Mouse (Mus musculus): ENCODE results near the gene Nr2c2. TPM values are rescaled to one million over a fixed set of nuclear protein-coding genes. Genes with fewer than 3 reads are reported as not detected.

Nr2c2 gene
- 20.0 and 20.4 TPM in 2 replicates for polyA plus RNA-seq (2014; fragmentation: Nextera tagmentation; extraction: Ambion mirVana)

DNA sequence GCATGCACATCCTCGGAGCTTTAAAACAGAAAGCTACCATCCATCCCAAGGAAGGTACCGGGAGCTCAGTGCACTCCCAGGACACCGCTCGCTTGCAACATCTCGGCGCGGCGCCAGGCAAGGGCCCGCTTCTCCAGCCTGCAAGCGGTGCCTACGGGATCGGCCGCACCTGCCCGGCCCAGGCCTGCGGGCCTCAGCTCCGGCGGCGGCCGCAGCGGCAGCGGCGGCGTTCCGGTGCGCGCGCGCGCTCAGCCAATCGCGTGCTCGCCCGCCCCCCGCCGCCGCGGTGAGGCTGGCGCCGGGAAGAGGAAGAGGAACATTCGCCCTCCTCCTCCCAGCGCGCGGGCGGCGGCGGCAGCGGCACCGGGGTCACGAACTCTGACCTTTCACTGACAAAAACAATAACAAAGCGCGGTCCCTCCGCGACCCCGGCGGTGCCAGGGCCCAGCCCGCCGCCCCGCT lies at the start of gene Nr2c2:
TSS of gene Nr2c2 (plus strand) at position 261 of the 462 bp plus-strand sequence.
- peaks cover 19% of the 10 kb centered on the region for H3K4me1 ChIP-seq (ENCODE audit: control insufficient read depth, insufficient read depth, low read length)
- H3K9ac ChIP-seq (ENCODE audit: low read length), result peak within 1 kb of the TSS; percentile 98
- H3K9me3 ChIP-seq (ENCODE audit: control insufficient read depth, low read length), result no peaks in the 10 kb centered on the region
- H3K27ac ChIP-seq (ENCODE audit: low read depth, low read length), result peak within 1 kb of the TSS; percentile 99
- no peaks in the 10 kb centered on the region for H3K27me3 ChIP-seq (ENCODE audit: control insufficient read depth, insufficient read depth, low read length)
- H3K4me2 ChIP-seq, result peak within 1 kb of the TSS; percentile 74
- ATAC-seq (ENCODE audit: low FRiP score) (peak; percentile 63), DNase-seq (ENCODE audit: low spot score, missing footprints) (peak; percentile 97)
- WGBS, result under 1% methylated on average over 45 of the region's 58 CpGs
- no peaks in the 10 kb centered on the region for H3K36me3 ChIP-seq (ENCODE audit: control insufficient read depth, insufficient read depth, low read length)
- peak within 1 kb of the TSS; percentile 99 for H3K4me3 ChIP-seq (ENCODE audit: low read depth, low read length)

DNA sequence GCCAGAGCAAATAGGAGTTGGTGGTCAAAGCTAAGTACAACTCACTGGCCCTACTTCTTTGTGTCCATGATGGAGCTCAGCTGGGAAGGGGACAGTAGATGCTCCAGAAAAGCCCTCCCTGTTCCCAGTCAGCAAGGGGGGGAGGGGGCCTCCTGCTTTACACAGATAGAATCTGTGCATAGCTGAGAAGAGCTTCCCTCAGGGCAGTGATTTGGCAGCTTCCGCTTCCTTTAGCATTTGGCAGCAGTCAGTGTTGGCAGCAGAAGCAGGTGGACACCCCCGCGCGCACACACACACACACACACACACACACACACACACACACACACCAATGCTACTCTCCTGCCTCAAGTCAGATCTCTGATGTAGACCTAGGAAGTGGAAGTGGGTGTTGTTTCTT lies 49.1 kb upstream of the Nr2c2 start:
- no peak overlapping the region for H3K9ac ChIP-seq (ENCODE audit: low read length)
- no peaks in the 10 kb centered on the region for H3K9me3 ChIP-seq (ENCODE audit: control insufficient read depth, low read length)
- no peaks in the 10 kb centered on the region for H3K4me1 ChIP-seq (ENCODE audit: control insufficient read depth, insufficient read depth, low read length)
- WGBS, result 98% methylated on average over 4 of the region's 4 CpGs
- no peaks in the 10 kb centered on the region for H3K27me3 ChIP-seq (ENCODE audit: control insufficient read depth, insufficient read depth, low read length)
- DNase-seq (ENCODE audit: low spot score, missing footprints) (no peak), ATAC-seq (ENCODE audit: low FRiP score) (no peak)
- H3K4me3 ChIP-seq (ENCODE audit: low read depth, low read length), result no peak overlapping the region
- H3K36me3 ChIP-seq (ENCODE audit: control insufficient read depth, insufficient read depth, low read length), result no peaks in the 10 kb centered on the region
- no peak overlapping the region for H3K27ac ChIP-seq (ENCODE audit: low read depth, low read length)
- H3K4me2 ChIP-seq, result no peak overlapping the region

DNA sequence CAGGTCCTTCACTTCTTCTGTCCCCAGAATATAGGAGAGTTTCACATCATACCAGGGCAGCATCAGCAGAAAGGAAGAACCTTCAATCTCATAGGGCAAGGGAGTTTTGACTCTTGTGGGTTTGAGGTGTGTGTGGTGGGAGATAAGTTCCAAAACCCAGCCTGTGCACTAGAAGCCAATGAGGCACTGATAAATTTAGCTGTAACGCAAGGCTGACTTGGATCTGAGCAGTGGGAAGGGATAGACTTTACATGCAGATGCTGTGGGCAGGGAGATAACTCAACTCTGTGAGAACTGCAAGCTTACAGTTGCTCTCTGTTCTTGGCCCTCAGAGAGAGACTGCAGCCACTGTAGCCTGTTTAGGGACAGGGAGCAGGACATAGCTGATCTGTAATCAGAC lies 48.3 kb upstream of the Nr2c2 start:
- H3K27me3 ChIP-seq (ENCODE audit: control insufficient read depth, insufficient read depth, low read length), result no peaks in the 10 kb centered on the region
- no peaks in the 10 kb centered on the region for H3K9me3 ChIP-seq (ENCODE audit: control insufficient read depth, low read length)
- DNase-seq (ENCODE audit: low spot score, missing footprints), result no peak
- no peak overlapping the region for H3K4me2 ChIP-seq
- no peaks in the 10 kb centered on the region for H3K4me1 ChIP-seq (ENCODE audit: control insufficient read depth, insufficient read depth, low read length)
- no peak overlapping the region for H3K9ac ChIP-seq (ENCODE audit: low read length)
- H3K4me3 ChIP-seq (ENCODE audit: low read depth, low read length), result no peak overlapping the region
- H3K36me3 ChIP-seq (ENCODE audit: control insufficient read depth, insufficient read depth, low read length), result no peaks in the 10 kb centered on the region
- ATAC-seq (ENCODE audit: low FRiP score), result no peak
- WGBS, result 85% methylated on average over 1 of the region's 1 CpGs
- no peak overlapping the region for H3K27ac ChIP-seq (ENCODE audit: low read depth, low read length)

DNA sequence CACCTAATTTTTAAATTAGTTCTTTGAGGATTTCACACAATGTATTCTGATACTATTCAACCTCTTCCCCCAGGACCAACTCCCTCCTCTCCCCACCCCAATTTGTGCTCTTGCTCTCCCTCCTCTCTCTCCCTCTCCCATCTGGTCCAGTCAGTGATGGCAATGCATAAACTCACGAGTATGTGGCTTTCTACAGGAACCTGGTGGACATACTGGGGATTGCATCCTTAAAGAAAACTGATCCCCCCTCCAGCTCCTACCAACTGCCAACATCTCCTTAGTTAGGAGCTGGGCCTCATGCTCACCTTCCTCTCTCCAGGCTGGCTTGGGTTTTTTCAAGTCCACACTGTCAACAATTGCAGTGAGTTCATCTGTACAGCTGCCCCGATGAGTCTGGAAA lies 33.4 kb upstream of the Nr2c2 start:
- no peaks in the 10 kb centered on the region for H3K27me3 ChIP-seq (ENCODE audit: control insufficient read depth, insufficient read depth, low read length)
- H3K9me3 ChIP-seq (ENCODE audit: control insufficient read depth, low read length), result no peaks in the 10 kb centered on the region
- no peak overlapping the region for H3K9ac ChIP-seq (ENCODE audit: low read length)
- ATAC-seq (ENCODE audit: low FRiP score), result no peak
- H3K4me1 ChIP-seq (ENCODE audit: control insufficient read depth, insufficient read depth, low read length), result no peaks in the 10 kb centered on the region
- no peak overlapping the region for H3K4me3 ChIP-seq (ENCODE audit: low read depth, low read length)
- H3K27ac ChIP-seq (ENCODE audit: low read depth, low read length), result no peak overlapping the region
- no peak for DNase-seq (ENCODE audit: low spot score, missing footprints)
- H3K4me2 ChIP-seq, result no peak overlapping the region
- WGBS, result 54% methylated on average over 2 of the region's 2 CpGs
- no peaks in the 10 kb centered on the region for H3K36me3 ChIP-seq (ENCODE audit: control insufficient read depth, insufficient read depth, low read length)

DNA sequence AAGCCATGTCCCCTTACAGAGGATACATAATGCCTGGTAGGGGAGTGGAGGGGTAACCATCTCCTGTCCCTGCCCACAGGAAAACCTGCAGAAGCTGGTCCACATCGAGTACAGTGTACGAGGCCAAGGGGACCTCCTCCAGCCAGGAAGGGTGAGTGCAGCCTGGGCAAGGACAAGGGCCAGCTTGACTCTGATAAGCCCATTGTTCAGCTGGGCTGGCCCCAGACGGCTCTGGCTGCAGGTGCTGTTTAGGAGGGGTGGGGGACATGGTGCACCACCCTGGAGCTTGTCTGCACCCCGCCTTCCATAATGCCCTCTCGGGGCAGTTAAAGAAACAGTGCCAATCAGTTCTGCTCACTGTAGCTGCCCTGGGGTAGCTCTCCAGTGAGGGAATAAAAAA lies 29.5 kb upstream of the Nr2c2 start:
- ATAC-seq (ENCODE audit: low FRiP score) (no peak), DNase-seq (ENCODE audit: low spot score, missing footprints) (no peak)
- H3K36me3 ChIP-seq (ENCODE audit: control insufficient read depth, insufficient read depth, low read length), result no peaks in the 10 kb centered on the region
- WGBS, result 63% methylated on average over 5 of the region's 5 CpGs
- no peak overlapping the region for H3K4me3 ChIP-seq (ENCODE audit: low read depth, low read length)
- no peaks in the 10 kb centered on the region for H3K27me3 ChIP-seq (ENCODE audit: control insufficient read depth, insufficient read depth, low read length)
- H3K9me3 ChIP-seq (ENCODE audit: control insufficient read depth, low read length), result no peaks in the 10 kb centered on the region
- no peaks in the 10 kb centered on the region for H3K4me1 ChIP-seq (ENCODE audit: control insufficient read depth, insufficient read depth, low read length)
- no peak overlapping the region for H3K27ac ChIP-seq (ENCODE audit: low read depth, low read length)
- H3K4me2 ChIP-seq, result no peak overlapping the region
- no peak overlapping the region for H3K9ac ChIP-seq (ENCODE audit: low read length)

DNA sequence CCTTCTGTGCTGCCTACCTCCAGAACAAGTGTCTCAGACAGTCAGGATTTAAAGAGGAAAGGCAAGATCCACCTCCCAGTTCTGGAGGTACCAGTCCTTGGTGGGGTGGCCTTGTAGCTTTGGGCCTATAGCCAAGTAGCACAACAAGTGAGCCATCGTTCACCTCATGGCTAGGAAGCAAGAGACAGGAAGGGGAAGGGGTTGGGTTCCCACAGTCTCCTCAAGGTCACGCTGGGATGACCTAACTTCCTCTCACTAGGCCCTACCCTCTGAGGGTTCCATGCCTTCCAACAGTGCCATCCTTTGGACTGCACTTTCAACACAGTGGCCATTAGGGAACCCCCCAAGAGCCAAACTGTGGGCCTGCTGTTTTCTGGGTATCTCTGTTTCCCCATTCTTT lies 27.7 kb upstream of the Nr2c2 start:
- H3K4me1 ChIP-seq (ENCODE audit: control insufficient read depth, insufficient read depth, low read length), result no peaks in the 10 kb centered on the region
- H3K27me3 ChIP-seq (ENCODE audit: control insufficient read depth, insufficient read depth, low read length), result no peaks in the 10 kb centered on the region
- no peak overlapping the region for H3K9ac ChIP-seq (ENCODE audit: low read length)
- H3K4me3 ChIP-seq (ENCODE audit: low read depth, low read length), result no peak overlapping the region
- 86% methylated on average over 2 of the region's 2 CpGs for WGBS
- no peak overlapping the region for H3K4me2 ChIP-seq
- H3K27ac ChIP-seq (ENCODE audit: low read depth, low read length), result no peak overlapping the region
- no peaks in the 10 kb centered on the region for H3K36me3 ChIP-seq (ENCODE audit: control insufficient read depth, insufficient read depth, low read length)
- ATAC-seq (ENCODE audit: low FRiP score) (no peak), DNase-seq (ENCODE audit: low spot score, missing footprints) (no peak)
- H3K9me3 ChIP-seq (ENCODE audit: control insufficient read depth, low read length), result no peaks in the 10 kb centered on the region

DNA sequence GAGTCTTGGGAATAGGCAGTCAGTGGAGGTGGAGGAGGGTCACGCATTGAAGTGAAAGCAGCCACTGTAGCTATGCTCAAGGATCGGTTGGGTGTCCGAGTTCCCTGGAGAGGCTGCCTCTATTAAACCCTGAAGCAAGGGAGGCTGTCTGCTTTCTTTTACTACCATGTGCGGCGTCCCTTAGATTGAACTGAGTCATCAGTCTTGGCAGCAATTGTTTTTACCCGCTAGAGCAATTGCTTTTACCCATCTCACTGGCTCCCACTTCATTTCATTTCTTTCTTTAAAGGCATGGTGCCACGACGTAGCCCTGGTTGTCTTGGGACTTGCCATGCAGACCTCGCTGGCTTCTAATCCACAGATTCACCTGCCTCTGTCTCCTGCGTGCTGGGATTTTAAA lies 27.1 kb upstream of the Nr2c2 start:
- no peaks in the 10 kb centered on the region for H3K27me3 ChIP-seq (ENCODE audit: control insufficient read depth, insufficient read depth, low read length)
- H3K9me3 ChIP-seq (ENCODE audit: control insufficient read depth, low read length), result no peaks in the 10 kb centered on the region
- H3K4me2 ChIP-seq, result no peak overlapping the region
- DNase-seq (ENCODE audit: low spot score, missing footprints), result no peak
- no peak overlapping the region for H3K27ac ChIP-seq (ENCODE audit: low read depth, low read length)
- H3K4me1 ChIP-seq (ENCODE audit: control insufficient read depth, insufficient read depth, low read length), result no peaks in the 10 kb centered on the region
- no peak for ATAC-seq (ENCODE audit: low FRiP score)
- no peaks in the 10 kb centered on the region for H3K36me3 ChIP-seq (ENCODE audit: control insufficient read depth, insufficient read depth, low read length)
- WGBS, result 83% methylated on average over 10 of the region's 10 CpGs
- no peak overlapping the region for H3K4me3 ChIP-seq (ENCODE audit: low read depth, low read length)
- no peak overlapping the region for H3K9ac ChIP-seq (ENCODE audit: low read length)

DNA sequence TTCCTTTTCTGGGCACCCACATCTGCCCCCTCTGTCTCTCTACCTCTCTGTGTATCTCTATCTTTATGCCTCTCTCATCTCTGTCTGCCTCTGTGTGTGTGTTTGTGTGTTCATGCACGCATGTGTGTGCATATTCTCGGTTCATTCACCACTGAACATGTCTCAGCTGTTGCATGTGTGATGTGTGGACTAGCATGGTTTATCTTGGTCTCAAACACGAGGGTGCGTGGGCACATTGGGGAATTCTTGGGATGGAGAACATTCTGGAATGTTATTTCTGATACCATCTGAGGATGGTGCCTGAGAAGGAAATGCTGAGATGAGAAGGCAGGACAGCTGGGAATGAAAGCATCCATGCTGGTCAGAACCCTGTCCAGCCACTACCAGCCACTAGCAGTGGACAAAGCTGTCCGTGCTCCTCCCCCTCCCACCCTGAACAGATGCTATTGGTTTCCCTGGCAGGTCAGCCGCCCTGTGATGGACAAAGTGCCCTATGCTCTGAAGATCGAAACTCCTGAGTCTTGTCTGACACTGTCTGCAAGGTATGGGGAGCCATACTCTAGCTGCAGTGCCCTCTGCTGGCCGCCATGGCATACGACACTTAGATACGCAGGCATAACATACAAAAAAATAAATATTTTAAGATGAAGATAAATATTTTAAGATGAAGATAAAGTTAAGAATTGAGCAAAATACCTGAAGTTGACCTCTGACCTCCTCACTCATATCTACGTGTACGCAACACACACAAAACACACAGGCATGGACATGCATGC lies 25.3 kb upstream of the Nr2c2 start:
- no peak overlapping the region for H3K27ac ChIP-seq (ENCODE audit: low read depth, low read length)
- no peaks in the 10 kb centered on the region for H3K4me1 ChIP-seq (ENCODE audit: control insufficient read depth, insufficient read depth, low read length)
- H3K9ac ChIP-seq (ENCODE audit: low read length), result no peak overlapping the region
- no peaks in the 10 kb centered on the region for H3K9me3 ChIP-seq (ENCODE audit: control insufficient read depth, low read length)
- no peaks in the 10 kb centered on the region for H3K27me3 ChIP-seq (ENCODE audit: control insufficient read depth, insufficient read depth, low read length)
- no peak overlapping the region for H3K4me2 ChIP-seq
- WGBS, result 50% methylated on average over 12 of the region's 12 CpGs
- ATAC-seq (ENCODE audit: low FRiP score) (0 out of 2 replicates have a peak, but pooled peaks have one; percentile 56), DNase-seq (ENCODE audit: low spot score, missing footprints) (peak; percentile 91)
- no peaks in the 10 kb centered on the region for H3K36me3 ChIP-seq (ENCODE audit: control insufficient read depth, insufficient read depth, low read length)
- H3K4me3 ChIP-seq (ENCODE audit: low read depth, low read length), result no peak overlapping the region

DNA sequence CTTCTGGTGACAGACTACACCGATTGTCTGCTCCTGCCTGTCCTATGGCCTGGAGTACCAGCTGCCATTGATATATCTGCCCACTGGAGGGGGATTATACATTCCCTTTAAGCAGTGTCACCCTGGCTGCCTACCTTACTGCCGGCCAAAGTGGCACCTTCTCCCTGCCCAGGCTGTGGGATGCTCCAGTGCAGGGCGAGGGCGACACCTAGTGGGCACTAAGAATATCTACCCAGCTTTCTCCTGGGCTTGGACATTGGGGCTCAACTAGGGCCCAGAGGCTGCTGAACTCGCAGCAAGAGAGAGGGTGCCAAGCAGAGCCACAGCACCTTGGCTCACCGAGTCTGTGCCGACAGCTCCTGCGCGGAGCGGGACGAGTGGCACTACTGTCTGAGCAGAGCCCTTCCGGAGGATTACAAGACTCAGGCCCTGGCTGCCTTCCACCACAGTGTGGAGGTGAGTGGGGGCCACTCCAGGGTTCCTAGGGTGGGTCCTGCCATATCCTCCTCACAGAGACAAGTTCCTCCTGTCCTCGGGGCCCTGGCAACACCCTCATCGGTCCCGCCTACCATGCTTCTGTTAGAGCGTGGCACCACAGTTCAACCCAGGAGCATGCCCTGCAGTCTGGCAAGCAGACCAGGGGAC lies 23.9 kb upstream of the Nr2c2 start:
- Histone ChIP-seq H3K27me3 (ENCODE audit: control insufficient read depth, insufficient read depth, low read length) (no peaks in the 10 kb centered on the region), H3K4me3 (ENCODE audit: low read depth, low read length) (no peak overlapping the region), H3K36me3 (ENCODE audit: control insufficient read depth, insufficient read depth, low read length) (no peaks in the 10 kb centered on the region), H3K27ac (ENCODE audit: low read depth, low read length) (no peak overlapping the region), H3K4me2 (no peak overlapping the region), H3K4me1 (ENCODE audit: control insufficient read depth, insufficient read depth, low read length) (no peaks in the 10 kb centered on the region), H3K9me3 (ENCODE audit: control insufficient read depth, low read length) (no peaks in the 10 kb centered on the region), H3K9ac (ENCODE audit: low read length) (no peak overlapping the region)
- peak; percentile 79 for ATAC-seq (ENCODE audit: low FRiP score)
- peak; percentile 94 for DNase-seq (ENCODE audit: low spot score, missing footprints)
- WGBS, result 34% methylated on average over 16 of the region's 16 CpGs

Data from midbrain, embryonic 11.5 days (tissue).